Comparison of ENCODE assay signal across 9 mouse cellular contexts in genomic region chr3:144825151-144825550, GRCm38 (mm10). TPM values are rescaled to one million over a fixed set of nuclear protein-coding genes. Genes with fewer than 3 reads are reported as not detected.
A peak's percentile ranks its signal among the peaks of the same experiment; 100 is the strongest.
DNase-seq lines count a peak whose midpoint lies in the region.
"Had no signal": no experiment of that assay in that cellular context is flagged by ENCODE, and none has a peak within 500 bp of the region (broad histone marks: within the 10 kb centered on the region; RNA-seq: fewer than 3 reads in every experiment).

No protein-coding gene starts in this region.

- intact Hi-C loops in heart, postnatal 14 days (cut with DNase I), result loop anchor here (10.0 kb wide), 2 partner anchors 200 to 310 kb away; no protein-coding TSS in a partner anchor

- DNase-seq in ES-CJ7 (ENCODE audit: low read depth, low spot score), result peak; percentile 83
- DNase-seq in brain, embryonic 18.5 days (ENCODE audit: low read depth, low spot score), result peak; percentile 30
- peak; percentile 53 for DNase-seq in fibroblast of lung, adult 2 months (ENCODE audit: low read depth)
- DNase-seq in heart, postnatal 14 days, result peak; percentile 82 to 89
- peak; percentile 73 to 93 for DNase-seq in kidney, postnatal 36 days
- peak; percentile 51 to 64 for DNase-seq in lung, adult 18-20 months
- peak; percentile 68 for DNase-seq in ovary, postnatal 14 days (ENCODE audit: low spot score)
- DNase-seq in thymus, postnatal 0 days (ENCODE audit: low spot score), result peak; percentile 62

RNA-seq across cellular contexts. Expression of gene Clca3a2, which starts 5.9 kb away (rescaled TPM):
- total RNA-seq in heart, postnatal 14 days (2021), result under 1 TPM; 0.31 to 0.59 TPM
- polyA plus RNA-seq in thymus, postnatal 0 days (2015; fragmentation: Nextera tagmentation; extraction: Ambion mirVana), result 1.1 and 1.3 TPM in 2 replicates
- polyA plus RNA-seq: limb, embryonic 12.5 days had no signal

RNA-seq across cellular contexts. Expression of gene Clca3b, which starts 24.0 kb away (rescaled TPM):
- total RNA-seq in heart, postnatal 14 days (2021), result not detected
- polyA plus RNA-seq in thymus, postnatal 0 days (2015; fragmentation: Nextera tagmentation; extraction: Ambion mirVana), result 0.84 and 1.0 TPM in 2 replicates
- polyA plus RNA-seq: limb, embryonic 12.5 days had no signal

Comparison
In these comparisons a context has a peak if more than half of its experiments do, and no peak if none do; other contexts are left out.
1. Peak in every context shown above with its lines: DNase-seq.
2. DNase-seq: peak in every context shown above with its lines; median percentile 86 in heart, postnatal 14 days; 83 in ES-CJ7; 83 in kidney, postnatal 36 days; 68 in ovary, postnatal 14 days; 62 in thymus, postnatal 0 days; 58 in lung, adult 18-20 months; 53 in fibroblast of lung, adult 2 months; 30 in brain, embryonic 18.5 days.